Mouse (Mus musculus) liver, adult 2 months (tissue): ENCODE data around the gene Exoc8.

ENCODE experiments used
- CTCF ChIP-seq: fragments of 200-500 bp; IDR thresholded peaks from 2 replicates; pipeline ENCODE4 v1.5.1; 2011; ENCODE audit warnings: low read depth, low read length, control low read depth
- POLR2A ChIP-seq: fragments of 200-500 bp; IDR thresholded peaks from 2 replicates; pipeline ENCODE4 v1.6.1; 2011; ENCODE audit warnings: low read length, control low read depth; ENCODE audit not compliant: insufficient read depth; ENCODE audit errors: extremely low read depth

- TF ChIP-seq POLR2A = no peak
- no peak for TF ChIP-seq CTCF
Observed at GRCm38 (mm10) chr8:124914061-124914460, 16.6 kb upstream of the Exoc8 start.
